Mouse (Mus musculus): ENCODE measurements around the gene Snx29.
"Not testable (repeated sequence)": the region's sequence is repeated elsewhere in the genome, so short reads cannot be mapped to it uniquely, and the experiment has no call there.

Gene Snx29

DNA sequence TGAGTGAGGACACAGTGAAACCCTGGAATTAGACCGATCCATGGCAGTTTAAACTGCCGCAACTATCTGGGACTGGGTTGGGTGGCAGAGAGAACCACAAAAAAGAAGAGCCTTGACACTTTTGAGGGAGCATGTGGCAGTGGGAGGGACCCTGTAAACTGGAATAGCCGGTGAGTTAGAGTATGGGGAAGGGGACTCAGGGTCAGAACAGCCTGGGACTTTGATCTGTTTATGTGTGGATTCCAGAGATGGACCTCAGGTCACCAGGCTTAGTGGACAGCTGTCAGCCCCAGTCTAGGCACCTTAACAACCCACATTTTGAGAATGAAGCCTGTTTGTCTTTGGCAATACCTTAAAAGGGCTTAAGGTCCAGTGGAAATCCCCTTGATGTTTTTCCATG is 215.5 kb downstream of the Snx29 start:
- DNase-seq (ENCODE audit: low spot score), result no peak

DNA sequence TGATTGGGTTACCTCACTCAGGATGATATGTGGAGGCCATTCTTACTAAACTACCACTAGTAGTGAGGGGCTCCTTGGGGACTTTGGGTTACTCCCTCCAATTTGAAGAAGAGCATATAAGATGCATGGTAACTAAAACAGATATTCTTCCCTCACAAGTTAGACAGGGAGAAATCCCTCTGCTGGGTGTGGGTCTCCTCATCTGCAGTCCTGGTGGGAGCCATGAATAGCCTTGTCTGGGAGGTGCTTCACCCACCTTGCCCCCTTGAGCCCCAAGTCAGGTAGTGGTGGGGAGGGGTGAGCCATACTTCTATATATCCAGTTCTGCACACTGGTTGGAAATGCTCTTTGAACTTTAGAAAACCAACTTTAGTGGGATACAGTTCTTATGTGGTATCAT is 218.3 kb downstream of the Snx29 start:
- DNase-seq (ENCODE audit: low spot score), result no peak

DNA sequence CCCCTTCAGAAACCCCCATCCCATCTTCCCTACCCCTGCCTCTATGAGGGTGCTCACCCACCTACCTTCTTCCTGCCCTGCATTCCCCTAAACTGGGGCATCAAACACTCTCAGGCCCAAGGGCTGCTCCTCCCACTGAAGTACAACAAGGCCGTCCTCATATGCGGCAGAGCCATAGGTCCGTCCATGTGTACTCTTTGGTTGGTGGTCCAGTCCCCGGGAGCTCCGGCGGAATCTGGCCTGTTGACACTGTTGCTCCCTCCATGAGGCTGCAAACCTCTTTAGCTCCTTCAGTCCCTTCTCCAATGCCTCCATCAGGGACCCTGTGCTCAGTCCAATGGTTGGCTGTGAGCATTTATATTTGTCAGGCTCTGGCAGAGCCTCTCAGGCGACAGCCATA is 219.1 kb downstream of the Snx29 start:
- no peak for DNase-seq (ENCODE audit: low spot score)

DNA sequence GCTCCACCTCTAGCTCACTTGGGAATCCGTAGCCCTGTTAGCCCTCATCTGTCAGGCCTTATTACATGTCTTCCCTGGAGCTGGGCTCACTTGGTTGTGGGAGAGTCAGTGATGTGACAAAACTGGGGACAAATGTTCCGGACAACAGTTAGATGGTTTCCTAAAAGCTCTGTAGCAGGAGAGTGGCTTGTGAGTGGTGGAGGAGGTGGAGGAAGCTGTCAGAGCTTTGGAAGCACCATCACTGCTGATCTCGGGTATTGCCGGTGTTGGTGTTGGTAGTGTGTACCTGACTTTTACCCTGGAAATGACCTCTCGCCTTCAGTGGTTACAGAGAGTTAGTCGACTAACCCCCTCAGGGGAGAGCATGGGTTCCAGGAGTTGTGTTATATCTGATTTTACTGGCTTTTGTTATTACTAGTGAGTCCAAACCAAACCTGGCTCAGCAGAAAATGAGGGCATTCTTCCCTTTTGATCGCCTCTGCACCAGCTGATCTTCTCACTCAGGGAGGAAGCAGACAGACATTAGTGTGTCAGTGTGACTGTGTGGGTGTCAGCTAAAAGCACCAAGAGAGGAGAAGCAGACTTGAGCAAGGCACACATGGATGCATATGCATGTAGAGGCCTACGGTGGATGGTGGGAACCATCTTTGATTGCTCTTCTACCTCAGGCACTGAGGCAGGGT is 227.5 kb downstream of the Snx29 start:
- DNase-seq (ENCODE audit: low spot score), result no peak

DNA sequence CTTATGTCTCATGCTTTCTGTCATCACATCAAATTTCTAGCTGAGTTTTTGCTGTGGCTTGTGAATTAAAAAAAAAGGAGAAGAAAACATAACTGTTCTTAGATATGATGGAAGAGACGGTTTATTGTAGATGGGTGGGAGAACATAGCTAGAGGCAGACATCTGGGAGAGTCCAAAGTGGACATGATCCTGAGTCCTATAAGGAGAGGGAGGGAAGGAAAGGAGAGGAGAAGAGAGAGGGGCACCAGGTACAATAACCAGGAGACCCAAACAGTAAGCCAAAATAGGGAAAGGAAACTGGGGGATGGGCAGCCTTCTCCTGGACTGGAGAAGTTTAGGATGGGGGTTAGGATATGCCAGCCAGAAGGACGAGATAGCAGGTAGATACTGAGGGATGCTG is 239.0 kb downstream of the Snx29 start:
- DNase-seq (ENCODE audit: low spot score), result no peak

DNA sequence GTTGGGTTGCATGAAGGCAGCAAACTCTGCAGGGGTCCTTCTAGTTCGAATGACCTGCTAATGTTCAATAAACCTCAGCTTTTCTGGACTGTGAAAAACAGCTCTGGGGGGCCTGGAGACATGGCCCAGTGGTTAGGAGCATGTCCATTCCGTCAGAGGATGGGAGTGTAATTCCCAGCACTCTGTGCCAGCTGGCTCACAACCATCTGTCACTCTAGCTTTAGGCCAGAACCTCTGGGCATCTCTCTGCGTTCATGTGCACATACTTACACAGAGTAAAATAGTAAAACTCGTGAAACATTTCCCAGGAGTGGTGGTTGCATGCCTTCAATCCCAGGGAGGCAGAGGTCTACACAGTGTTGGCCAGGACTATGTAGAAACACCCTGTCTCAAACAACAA is 241.1 kb downstream of the Snx29 start:
- DNase-seq (ENCODE audit: low spot score), result no peak

DNA sequence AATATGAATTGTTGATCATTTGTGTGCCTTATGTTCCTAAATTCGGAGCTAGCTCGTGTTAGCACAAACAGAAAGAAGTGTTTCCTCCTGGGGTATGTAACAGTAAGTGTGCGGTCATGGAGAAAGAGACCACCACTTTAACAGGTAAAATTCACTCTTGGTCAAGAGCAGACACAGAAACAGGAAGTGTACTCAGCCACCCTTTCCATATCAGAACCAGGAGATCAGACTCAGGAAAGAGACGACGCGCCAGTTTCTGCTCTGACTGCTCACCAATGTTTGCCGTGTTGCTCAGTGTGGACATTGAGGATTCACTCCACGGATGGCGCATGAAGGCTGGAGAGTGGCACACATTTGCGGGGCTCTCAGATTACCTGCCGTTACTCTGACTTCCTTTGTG is 242.4 kb downstream of the Snx29 start:
- DNase-seq (ENCODE audit: low spot score), result no peak

DNA sequence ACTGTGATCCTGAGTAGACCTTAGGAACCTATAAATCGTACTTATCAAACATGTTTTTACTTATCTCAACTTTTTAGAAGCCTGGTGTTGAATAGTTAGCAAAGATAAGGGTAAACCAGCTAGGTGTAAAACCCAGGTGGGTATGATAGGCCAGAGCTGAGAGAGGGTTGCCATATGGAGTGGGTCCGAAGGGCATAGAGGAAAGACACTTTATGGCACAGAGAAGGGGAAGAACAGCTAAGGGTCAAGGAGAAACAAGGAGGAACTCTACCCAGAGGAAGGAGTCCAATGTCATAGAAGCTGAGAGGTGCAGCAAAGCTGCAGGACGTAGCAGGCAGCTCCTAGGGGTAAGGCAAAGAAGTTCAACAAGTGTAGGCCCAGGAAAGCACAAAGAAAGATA is 244.9 kb downstream of the Snx29 start:
- no peak for DNase-seq (ENCODE audit: low spot score)

DNA sequence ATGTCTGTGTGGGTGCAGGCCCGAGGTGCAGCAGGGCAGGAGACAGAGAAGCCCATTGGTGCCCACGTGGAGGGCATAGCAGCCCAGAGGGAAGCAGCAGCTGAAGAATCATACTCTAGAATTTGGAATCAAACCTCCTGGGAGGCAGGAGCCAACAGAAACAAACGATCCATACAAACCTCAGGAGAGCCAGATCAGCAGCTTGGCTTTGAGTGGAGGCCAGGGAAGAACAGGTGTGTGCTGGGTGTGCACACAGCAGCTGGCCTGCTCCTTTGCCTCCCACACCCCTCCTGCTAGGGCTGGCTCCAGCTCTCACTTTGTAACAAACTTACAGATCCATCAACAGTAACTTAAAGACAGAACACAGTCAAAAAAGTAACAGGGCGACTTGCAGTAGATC is 245.4 kb downstream of the Snx29 start:
- no peak for DNase-seq (ENCODE audit: low spot score)

DNA sequence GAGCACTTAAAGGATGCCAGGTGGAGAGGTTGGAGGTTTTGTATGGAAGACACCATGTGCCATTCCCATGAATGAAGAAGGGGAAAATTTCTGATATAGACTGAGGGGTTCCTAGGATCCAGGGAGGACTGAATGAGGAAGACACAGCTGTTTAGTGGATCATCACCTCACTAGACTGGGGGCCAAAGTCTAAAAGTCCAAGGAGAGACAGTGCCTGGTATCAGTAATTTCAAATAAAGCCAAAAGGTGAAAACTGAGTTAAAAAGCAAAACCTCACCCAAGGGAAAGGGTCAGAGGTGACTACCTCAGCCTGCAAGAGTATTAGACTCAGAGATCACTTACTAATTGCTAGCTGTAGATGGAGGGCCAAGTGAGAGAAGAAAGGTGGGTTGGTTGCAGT is 245.9 kb downstream of the Snx29 start:
- DNase-seq (ENCODE audit: low spot score), result no peak

DNA sequence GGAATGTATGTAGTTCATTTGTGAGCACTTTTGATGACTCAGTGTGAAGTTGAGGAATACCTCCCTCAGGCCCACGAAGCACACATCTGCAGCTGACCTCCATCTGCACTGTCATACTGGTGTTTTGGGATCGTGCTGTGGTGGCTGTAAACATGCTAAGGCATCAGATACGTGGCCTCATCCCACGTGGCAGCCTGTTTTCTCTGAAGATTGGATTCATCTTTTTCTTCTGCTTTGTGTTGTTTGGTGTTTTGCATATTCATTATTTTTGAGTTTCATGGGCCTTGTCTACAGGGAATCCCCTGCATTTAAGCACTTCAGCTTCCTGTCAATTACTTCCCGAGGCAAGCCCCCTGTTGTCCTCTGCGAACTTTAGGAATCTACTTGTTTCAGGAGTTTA is 246.4 kb downstream of the Snx29 start:
- no peak for DNase-seq (ENCODE audit: low spot score)

DNA sequence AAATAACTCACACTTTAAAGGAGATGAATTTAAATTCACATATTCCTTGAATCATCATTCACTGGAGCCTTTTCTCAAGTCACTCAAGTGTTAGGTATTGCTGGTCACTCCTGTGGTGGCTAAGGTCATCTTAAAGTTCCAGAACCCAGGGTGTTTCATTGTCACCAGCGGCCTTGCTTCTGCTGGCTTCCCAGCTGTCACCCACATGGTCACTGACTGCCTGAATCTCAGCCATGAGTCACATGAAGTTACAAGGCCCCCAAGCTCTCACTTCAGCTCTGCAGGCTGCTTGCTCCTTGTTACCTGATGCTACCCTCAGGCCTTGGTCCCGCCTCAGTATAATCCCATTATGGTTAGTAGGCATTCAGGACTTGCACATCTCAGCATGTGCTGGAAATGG is 247.4 kb downstream of the Snx29 start:
- no peak for DNase-seq (ENCODE audit: low spot score)

DNA sequence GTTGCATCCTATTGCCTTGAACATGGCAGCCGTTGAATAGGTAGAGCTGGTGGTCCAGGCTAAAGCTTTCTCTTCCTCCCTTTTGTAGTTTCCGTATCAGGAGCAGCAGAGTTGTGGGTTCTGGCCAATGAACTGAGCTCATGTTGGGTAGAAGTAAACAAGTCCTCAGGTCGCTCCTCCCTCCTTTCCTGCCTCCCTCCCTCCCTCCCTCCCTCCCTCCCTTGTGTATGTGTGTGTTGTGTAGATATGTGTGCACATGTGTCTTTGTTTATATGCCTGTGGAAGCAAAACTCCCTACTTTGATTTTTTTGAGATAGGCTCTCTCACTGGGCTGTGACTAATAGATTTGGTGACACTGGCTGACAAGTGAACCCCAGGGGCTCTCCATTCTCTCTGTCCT is 251.8 kb downstream of the Snx29 start:
- DNase-seq (ENCODE audit: low spot score), result no peak

DNA sequence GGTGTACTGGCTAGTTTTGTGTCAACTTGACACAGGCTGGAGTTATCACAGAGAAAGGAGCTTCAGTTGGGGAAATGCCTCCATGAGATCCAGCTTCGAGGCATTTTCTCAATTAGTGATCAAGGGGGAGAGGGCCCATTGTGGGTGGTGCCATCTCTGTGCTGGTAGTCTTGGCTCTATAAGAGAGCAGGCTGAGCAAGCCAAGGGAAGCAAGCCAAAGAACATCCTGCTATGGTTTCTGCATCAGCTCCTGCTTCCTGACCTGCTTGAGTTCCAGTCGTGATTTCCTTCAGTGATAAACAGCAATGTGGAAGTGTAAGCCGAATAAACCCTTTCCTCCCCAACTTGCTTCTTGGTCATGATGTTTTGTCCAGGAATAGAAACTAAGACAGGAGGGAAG is 253.0 kb downstream of the Snx29 start:
- DNase-seq (ENCODE audit: low spot score), result not testable (repeated sequence)

DNA sequence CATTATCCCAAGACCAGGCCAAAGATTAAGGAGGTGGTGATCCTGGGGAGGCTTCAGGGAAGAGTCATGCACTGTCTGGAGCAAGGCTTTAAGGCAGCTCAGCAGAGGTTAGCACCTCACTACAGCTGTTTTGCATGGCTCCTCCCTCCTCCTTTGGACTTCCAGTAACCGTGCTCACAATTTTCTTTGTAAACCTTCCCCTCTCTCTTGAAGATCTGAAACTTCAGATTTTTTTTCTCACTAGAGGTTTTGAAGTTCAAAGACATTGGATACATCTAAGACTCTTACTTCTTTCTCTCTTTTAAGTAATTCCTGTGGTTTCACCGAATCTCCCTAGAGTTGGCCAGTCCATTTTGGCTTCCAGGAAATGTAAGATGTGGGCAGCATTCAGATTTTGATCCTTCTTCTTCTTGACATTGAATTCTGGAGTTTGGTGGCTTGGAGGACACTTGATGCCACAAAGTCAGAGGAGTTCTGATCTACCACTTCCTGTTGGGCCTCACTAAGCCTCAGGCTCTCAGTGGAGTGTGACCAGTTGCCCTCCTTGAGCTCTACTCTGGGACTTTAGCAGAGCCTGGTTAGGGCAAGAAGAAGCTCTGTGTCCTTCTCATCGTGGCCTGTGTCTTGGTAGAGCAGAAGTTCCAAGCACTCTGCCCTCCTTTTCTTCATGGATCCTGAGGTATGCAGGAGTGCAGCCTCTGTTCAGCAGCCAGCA is 255.0 kb downstream of the Snx29 start:
- no peak for DNase-seq (ENCODE audit: low spot score)

DNA sequence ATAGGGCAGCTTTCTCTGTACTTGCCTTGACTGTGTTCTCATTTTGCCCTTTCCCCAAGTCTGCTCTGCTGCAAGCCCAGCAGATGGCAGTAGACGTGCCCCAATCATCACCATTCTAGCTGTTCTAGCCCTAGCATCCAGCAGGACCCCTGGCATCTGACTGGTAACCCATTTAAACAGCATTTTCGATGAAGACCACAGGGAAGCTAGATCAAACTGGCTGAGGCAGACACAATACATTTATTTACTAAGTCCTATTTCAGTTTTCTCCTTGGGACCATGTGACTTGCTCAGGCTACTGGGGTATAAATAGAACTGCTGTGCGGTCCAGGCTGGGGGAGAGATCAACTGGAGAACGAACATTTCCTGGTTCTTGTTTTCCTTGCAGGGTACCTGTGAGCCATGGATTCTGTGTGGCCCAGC is 257.0 kb downstream of the Snx29 start:
- peak; percentile 23 for DNase-seq (ENCODE audit: low spot score)

DNA sequence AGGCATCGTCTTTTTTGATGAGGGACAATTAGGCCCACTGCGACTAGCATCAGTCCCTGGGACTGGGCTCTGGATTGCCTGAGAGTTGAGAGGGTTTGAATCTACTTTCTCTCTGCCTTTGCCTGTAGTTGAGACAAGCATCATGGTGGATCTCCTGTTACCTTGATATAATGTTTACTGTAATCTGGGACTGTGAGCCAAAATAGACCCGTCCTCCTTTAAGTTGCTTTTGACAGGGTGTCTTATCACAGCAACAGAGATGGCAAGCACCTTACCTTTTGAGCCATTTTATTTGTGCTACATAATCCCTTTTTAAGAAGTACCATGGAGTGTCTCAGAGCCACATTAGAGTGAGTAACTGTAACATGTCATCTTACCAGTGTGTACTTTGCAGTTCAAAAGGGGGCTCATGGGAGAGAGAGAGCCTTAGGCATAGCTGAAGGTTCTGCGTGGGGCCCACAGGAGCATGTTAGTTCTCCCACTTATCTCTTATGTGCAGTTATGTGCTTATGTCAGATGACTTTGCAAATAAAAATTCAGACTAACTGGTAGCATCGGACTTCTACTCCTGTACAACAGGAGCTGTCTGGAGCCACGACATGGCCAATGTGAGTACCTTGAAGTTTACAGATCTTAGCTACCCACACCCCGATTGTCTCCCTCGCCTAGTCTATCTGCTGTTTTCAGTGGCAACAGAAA is 261.4 kb downstream of the Snx29 start:
- no peak for DNase-seq (ENCODE audit: low spot score)

DNA sequence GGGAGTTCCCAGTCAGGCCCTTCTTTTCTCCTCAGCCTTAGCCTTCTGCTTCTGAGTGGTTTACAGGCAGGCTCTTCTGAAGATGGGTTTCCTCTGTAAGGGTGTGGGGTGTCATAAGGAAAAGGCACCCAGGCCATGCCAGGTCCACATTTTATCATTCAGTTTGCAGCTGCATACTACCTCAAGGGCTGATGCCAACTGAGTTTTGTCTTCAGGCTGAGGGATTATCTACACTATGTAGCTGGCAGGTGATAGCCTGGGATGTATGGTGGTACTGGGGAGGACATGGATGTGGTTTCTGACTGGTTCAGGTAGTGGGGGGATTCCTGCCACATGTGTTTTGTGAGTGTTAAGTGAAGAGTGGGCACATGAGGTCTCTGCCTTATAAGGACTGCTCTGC is 266.0 kb downstream of the Snx29 start:
- no peak for DNase-seq (ENCODE audit: low spot score)

DNA sequence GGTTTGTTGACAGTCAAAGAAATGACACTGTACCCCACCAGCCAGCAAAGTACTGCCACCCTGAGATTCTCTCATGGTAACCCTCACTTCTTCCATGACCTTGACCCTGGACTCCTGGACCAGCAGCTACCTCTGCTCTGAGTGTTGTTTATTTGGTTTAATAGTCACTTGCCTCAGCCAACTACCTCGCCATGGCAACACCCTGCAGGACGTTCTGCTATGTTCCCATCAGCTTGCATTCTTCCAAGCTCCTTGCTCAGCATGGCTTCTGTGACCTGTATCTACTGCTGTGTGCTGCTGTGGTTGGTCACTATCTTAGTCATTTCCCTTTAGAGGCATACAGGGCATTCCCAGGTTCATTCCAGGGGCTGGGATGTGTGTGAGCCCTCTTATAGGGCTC is 266.6 kb downstream of the Snx29 start:
- DNase-seq (ENCODE audit: low spot score), result no peak

DNA sequence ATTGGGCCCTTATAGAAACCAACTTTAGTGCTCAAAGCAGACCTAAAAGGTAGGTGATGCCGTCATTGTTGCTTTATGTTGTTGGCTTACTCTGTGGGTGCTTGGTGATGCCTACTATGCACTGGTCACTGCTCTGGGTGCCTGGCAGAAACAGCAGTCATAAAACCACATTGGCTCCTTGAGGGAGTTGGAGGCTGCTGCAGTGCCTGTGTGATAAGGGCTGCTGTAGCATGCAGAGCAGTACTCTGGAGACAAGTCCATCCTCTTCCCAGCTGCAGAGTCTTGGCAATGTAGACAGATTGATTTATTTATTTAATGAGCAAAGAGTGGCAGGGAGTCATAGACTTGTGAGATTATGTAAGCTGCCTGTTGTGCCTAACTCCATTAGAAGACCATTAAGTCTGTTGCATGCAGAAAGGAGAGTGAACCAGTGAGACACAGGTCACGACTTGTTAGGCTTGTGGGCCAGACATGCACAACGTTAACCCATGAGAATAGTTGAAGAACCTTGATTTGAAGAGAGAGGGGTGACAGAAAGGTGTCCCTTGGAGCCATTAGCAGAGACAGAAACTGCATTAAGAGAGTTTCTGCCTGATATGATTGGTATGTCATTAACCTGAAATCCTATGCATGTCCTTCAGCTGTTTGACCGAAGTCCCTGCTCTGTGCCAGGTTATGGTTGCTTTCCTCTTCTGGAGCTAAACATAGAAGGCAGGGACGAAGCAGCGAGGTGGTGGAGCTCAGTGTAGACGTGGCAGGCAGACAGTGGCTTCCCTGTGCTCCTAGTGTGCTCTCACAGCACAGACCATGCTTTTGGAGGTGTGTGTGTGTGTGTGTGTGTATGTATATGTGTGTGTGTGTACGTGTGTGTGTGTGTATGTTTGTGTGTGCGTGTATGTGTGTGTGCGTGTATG is 267.3 kb downstream of the Snx29 start:
- DNase-seq (ENCODE audit: low spot score), result no peak

DNA sequence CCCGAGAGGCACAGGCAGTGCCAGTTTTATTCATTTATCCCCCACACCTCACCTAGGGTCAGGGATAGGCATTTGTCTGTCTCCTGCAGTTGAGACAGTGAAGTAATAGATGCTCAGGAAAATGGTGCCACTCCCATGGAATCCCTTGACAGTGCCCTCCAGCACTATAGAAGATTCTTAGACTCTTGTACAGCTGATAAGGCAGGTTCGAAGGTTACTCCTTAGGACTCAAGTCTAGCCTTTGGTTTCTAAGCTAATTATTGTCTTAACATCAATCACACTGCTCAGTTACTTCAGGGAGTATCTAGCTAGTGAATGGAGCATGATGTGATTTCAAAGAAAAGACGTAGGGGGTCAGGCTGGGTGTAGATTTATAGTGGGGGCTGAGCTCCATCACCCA is 273.9 kb downstream of the Snx29 start:
- no peak for DNase-seq (ENCODE audit: low spot score)

DNA sequence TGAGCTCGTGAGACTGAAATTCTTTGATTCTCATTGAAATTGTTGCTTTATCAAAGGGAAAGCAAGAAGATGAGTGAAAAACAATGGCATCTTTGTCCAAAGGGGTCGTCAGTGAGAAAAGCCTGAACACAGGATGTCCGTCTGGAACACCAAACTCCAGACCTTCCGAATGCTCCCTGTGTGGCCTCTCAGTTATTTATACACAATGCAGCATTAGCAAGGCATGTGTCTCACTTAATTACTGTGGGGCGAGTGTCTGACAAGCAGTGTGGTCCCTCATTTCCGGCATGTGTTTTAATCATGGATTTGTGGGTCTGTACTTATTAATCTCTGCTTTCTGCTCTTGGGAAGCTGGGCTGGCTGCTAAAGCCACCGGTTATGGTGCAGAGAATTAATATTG is 275.1 kb downstream of the Snx29 start:
- no peak for DNase-seq (ENCODE audit: low spot score)

All from ovary, postnatal 36 days (tissue).